Mouse (Mus musculus): ENCODE results near the gene Tm9sf2.

- no peak for TF ChIP-seq CTCF (IDR thresholded peaks at IDR 0.05)
- TF ChIP-seq EP300 (IDR thresholded peaks at IDR 0.05), result no peak
These were observed 29.6 kb downstream of the Tm9sf2 start for GRCm38 (mm10) chr14:122136368-122136928.
